Mouse (Mus musculus) neural tube, embryonic 11.5 days (tissue): ENCODE data around the gene Lrch1. TPM values are rescaled to one million over a fixed set of nuclear protein-coding genes. Genes with fewer than 3 reads are reported as not detected.

Experiments
- ATAC-seq: fragments of 200-750 bp; cut with Nextera tagmentation; 2 replicates; pipeline ENCODE4 v1.8.0; 2017; ENCODE audit warnings: moderate number of reproducible peaks, mild to moderate bottlenecking, moderate TSS enrichment, moderate library complexity; ENCODE audit not compliant: insufficient read depth, low FRiP score, low TSS enrichment
- DNase-seq: peaks from one replicate; pipeline ENCODE4 v3.0.0-alpha.2; 2015; ENCODE audit warnings: low spot score
- H3K27ac ChIP-seq: fragments of 300-500 bp; sonication (generic); 2 replicates; pipeline ENCODE4 v1.5.1; 2014; ENCODE audit warnings: low read depth, mild to moderate bottlenecking, low read length
- H3K27me3 ChIP-seq: fragments of 300-500 bp; sonication (generic); 2 replicates; pipeline ENCODE4 v1.6.1; 2014; ENCODE audit warnings: mild to moderate bottlenecking, low read length, mixed read lengths; ENCODE audit not compliant: control insufficient read depth, insufficient read depth
- H3K36me3 ChIP-seq: fragments of 300-500 bp; sonication (generic); 2 replicates; pipeline ENCODE4 v1.6.1; 2014; ENCODE audit warnings: mild to moderate bottlenecking, low read length, moderate library complexity, mixed read lengths; ENCODE audit not compliant: control insufficient read depth, insufficient read depth
- H3K4me1 ChIP-seq: fragments of 300-500 bp; sonication (generic); 2 replicates; pipeline ENCODE4 v1.6.1; 2014; ENCODE audit warnings: low read length, mixed read lengths; ENCODE audit not compliant: control insufficient read depth, insufficient read depth
- H3K4me2 ChIP-seq: fragments of 300-500 bp; sonication (generic); 2 replicates; pipeline ENCODE4 v1.6.1; 2014; ENCODE audit warnings: low read depth, mild to moderate bottlenecking, moderate library complexity
- H3K4me3 ChIP-seq: fragments of 300-500 bp; sonication (generic); 2 replicates; pipeline ENCODE4 v1.5.1; 2014; ENCODE audit warnings: low read depth, low read length
- H3K9ac ChIP-seq: fragments of 300-500 bp; sonication (generic); 2 replicates; pipeline ENCODE4 v1.6.1; 2014; ENCODE audit warnings: mild to moderate bottlenecking, low read length
- H3K9me3 ChIP-seq: fragments of 300-500 bp; sonication (generic); 2 replicates; pipeline ENCODE4 v1.6.1; 2016; ENCODE audit warnings: low read length; ENCODE audit not compliant: control insufficient read depth
- WGBS: fragments of 180-500 bp; shearing (Covaris S2); extraction: QIAGEN DNeasy Blood & Tissue Kit; methylation state at CpG from one replicate; pipeline ENCODE4 v1.1.7; 2014; 5-methylcytosine and 5-hydroxymethylcytosine counted together
- polyA plus RNA-seq: library from polyadenylated mRNA; unstranded; fragments of >200 nt; fragmentation: Nextera tagmentation; extraction: Ambion mirVana; gene quantifications from 2 replicates; pipeline ENCODE4 v1.2.1, GENCODE M21; 2014

Lrch1 gene
- polyA plus RNA-seq, 1 experiment from 2014 or later = 8.6 TPM

- Histone ChIP-seq H3K27me3 (no peaks in the 10 kb centered on the region), H3K4me2 (no peak overlapping the region), H3K36me3 (no peaks in the 10 kb centered on the region), H3K9ac (no peak overlapping the region), H3K27ac (no peak overlapping the region), H3K9me3 (no peaks in the 10 kb centered on the region), H3K4me1 (no peaks in the 10 kb centered on the region), H3K4me3 (no peak overlapping the region)
- 81% methylated on average over 7 of the region's 7 CpGs for WGBS
- DNase-seq (no peak), ATAC-seq (no peak)
Measured at GRCm38 (mm10) chr14:74838816-74839215, 108.9 kb downstream of the Lrch1 start.

DNA sequence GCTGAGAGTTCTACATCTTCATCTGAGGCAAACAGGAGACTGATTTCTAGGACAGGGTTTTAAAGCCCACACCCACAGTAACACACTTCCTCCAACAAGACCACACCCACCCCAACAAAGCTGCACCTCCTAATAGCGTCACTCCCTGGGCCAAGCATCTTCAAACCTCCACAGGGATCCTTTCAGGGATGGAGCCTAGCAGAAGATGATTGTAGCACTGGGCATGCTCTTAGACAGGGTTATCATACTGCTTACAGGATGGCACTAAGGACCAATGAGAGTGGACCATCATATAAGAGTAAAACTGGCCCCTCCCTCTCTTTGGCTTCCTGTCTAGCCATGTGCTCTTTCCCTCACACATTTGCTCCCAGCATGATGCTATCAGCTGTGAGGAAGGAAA lies 112.7 kb downstream of the Lrch1 start:
- ATAC-seq = no peak
- H3K4me2 ChIP-seq = no peak overlapping the region

DNA sequence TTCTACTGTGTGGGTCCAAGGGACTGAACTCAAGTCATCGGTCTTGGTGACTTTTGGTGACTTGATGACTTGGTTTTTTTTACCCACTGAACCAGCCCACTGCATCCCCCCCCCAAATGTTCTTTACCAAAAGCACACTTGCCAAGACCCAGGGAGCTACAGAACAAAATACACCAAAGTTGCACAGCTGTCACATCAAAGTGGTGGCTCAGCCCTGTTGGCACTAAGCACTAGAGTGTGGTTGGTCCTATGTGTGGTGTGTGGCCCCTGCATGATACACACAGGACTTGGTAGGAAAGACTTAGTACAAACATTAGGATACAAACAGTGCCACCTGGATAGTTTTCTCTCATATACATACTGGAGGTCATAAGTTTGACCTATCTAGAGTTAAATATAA lies 113.5 kb downstream of the Lrch1 start:
- Histone ChIP-seq H3K4me3 (no peak overlapping the region), H3K9me3 (no peaks in the 10 kb centered on the region), H3K27me3 (no peaks in the 10 kb centered on the region), H3K4me1 (no peaks in the 10 kb centered on the region), H3K36me3 (no peaks in the 10 kb centered on the region), H3K27ac (no peak overlapping the region), H3K9ac (no peak overlapping the region), H3K4me2 (no peak overlapping the region)
- 93% methylated on average over 1 of the region's 1 CpGs for WGBS
- DNase-seq (no peak), ATAC-seq (no peak)

More for the DNA sequence above, 112.7 kb downstream of the Lrch1 start:
- H3K9ac ChIP-seq = no peak overlapping the region
- H3K9me3 ChIP-seq = no peaks in the 10 kb centered on the region
- H3K4me3 ChIP-seq = no peak overlapping the region
- no peaks in the 10 kb centered on the region for H3K36me3 ChIP-seq
- 55% methylated on average over 1 of the region's 1 CpGs for WGBS
- DNase-seq = no peak
- H3K27me3 ChIP-seq = no peaks in the 10 kb centered on the region
- no peaks in the 10 kb centered on the region for H3K4me1 ChIP-seq
- no peak overlapping the region for H3K27ac ChIP-seq

DNA sequence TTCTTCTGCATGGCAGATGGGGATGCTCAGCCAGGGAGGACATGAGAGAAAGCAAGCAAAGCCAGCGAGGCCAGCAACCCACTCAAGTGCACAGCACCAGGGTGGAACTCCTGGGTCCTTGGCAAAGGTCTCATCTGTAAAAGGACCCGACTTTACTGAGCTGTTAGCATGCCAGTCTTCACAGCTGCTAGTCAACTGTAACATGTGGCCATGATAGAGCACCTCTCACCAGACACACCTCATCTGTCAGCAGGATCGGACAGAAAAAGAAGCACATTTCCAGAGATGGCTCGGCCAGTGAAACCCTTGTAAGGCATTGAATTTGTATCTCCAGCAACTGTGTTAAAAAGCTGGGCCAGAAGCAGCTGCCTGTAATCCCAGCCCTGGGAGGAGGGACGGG lies 116.0 kb downstream of the Lrch1 start:
- WGBS = 70% methylated on average over 5 of the region's 5 CpGs
- DNase-seq (no peak), ATAC-seq (no peak)
- H3K9me3 ChIP-seq = no peaks in the 10 kb centered on the region
- no peak overlapping the region for H3K9ac ChIP-seq
- H3K4me3 ChIP-seq = no peak overlapping the region
- no peak overlapping the region for H3K27ac ChIP-seq
- no peak overlapping the region for H3K4me2 ChIP-seq
- no peaks in the 10 kb centered on the region for H3K4me1 ChIP-seq
- H3K36me3 ChIP-seq = no peaks in the 10 kb centered on the region
- H3K27me3 ChIP-seq = no peaks in the 10 kb centered on the region

- no peak for ATAC-seq
- 65% methylated on average over 5 of the region's 5 CpGs for WGBS
- Histone ChIP-seq H3K9me3 (no peaks in the 10 kb centered on the region), H3K9ac (no peak overlapping the region), H3K36me3 (no peaks in the 10 kb centered on the region), H3K4me2 (no peak overlapping the region), H3K27me3 (no peaks in the 10 kb centered on the region), H3K27ac (no peak overlapping the region), H3K4me3 (no peak overlapping the region), H3K4me1 (no peaks in the 10 kb centered on the region)
- no peak for DNase-seq
Measured at GRCm38 (mm10) chr14:74831050-74831449, 116.6 kb downstream of the Lrch1 start.

DNA sequence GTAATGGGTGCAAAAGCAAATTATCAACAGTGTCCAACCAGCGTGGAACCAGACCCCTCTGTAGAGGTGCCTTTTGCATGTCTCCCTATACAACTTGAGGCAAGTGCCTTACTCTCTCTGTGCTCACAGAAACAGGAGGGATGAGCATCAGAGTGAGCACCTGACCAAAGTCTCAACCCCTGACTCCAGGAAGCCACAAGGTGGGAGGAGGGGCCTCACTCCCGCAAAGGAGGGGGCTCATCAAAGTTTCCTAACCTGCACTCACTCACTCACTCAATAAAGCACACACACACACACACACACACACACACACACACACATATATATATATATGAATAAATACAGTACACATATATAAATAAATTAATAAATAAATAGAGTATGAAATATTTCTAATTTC lies 117.1 kb downstream of the Lrch1 start:
- H3K4me3 ChIP-seq = no peak overlapping the region
- DNase-seq (no peak), ATAC-seq (no peak)
- no peak overlapping the region for H3K27ac ChIP-seq
- no peaks in the 10 kb centered on the region for H3K4me1 ChIP-seq
- 88% methylated on average over 2 of the region's 2 CpGs for WGBS
- H3K36me3 ChIP-seq = no peaks in the 10 kb centered on the region
- no peak overlapping the region for H3K4me2 ChIP-seq
- no peaks in the 10 kb centered on the region for H3K27me3 ChIP-seq
- no peak overlapping the region for H3K9ac ChIP-seq
- no peaks in the 10 kb centered on the region for H3K9me3 ChIP-seq

GRCm38 (mm10) chr14:74822757-74823680 lies 124.7 kb downstream of the Lrch1 start:
- no peaks in the 10 kb centered on the region for H3K9me3 ChIP-seq
- H3K27ac ChIP-seq = no peak overlapping the region
- H3K4me2 ChIP-seq = no peak overlapping the region
- no peaks in the 10 kb centered on the region for H3K36me3 ChIP-seq
- ATAC-seq (no peak), DNase-seq (no peak)
- no peak overlapping the region for H3K4me3 ChIP-seq
- no peaks in the 10 kb centered on the region for H3K27me3 ChIP-seq
- H3K4me1 ChIP-seq = no peaks in the 10 kb centered on the region
- WGBS = 85% methylated on average over 7 of the region's 7 CpGs
- H3K9ac ChIP-seq = no peak overlapping the region

GRCm38 (mm10) chr14:74822048-74822447 lies 125.6 kb downstream of the Lrch1 start:
- Histone ChIP-seq H3K4me1 (no peaks in the 10 kb centered on the region), H3K9ac (no peak overlapping the region), H3K36me3 (no peaks in the 10 kb centered on the region), H3K9me3 (no peaks in the 10 kb centered on the region), H3K27me3 (no peaks in the 10 kb centered on the region), H3K27ac (no peak overlapping the region), H3K4me3 (no peak overlapping the region), H3K4me2 (no peak overlapping the region)
- ATAC-seq (no peak), DNase-seq (no peak)
- WGBS = 48% methylated on average over 2 of the region's 2 CpGs

DNA sequence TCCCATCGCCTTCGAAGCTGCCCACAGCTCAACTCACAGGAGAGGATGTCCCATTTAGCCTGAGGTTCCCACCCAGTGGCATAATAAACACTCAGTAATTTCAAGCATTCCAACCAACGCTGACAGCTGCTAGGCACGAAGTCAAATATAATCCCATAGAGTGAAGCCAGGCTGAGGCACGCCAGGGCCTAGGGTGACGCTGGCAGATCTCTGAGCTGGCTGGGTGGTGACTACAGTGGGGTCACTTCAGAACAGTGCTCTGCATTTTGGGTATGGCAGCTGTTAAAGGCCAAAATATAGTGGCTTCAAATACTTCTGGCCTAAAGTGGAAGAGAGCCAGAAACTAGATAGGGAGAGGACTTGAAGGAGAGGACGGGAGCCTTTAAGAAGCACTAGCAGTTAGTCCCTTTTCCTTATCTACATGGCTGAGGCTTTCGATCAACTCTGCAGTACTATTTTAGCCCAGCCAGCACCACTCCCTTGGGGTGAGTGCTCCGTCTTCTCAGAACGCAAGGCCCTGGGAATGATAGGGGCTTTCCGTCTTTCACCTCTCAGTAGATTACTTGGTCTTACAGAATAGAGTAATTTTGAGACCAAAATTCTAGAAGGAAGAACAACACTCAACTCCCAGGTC lies 127.4 kb downstream of the Lrch1 start:
- Histone ChIP-seq H3K36me3 (no peaks in the 10 kb centered on the region), H3K9ac (no peak overlapping the region), H3K4me2 (no peak overlapping the region), H3K27me3 (no peaks in the 10 kb centered on the region), H3K4me1 (no peaks in the 10 kb centered on the region), H3K27ac (no peak overlapping the region), H3K4me3 (no peak overlapping the region), H3K9me3 (no peaks in the 10 kb centered on the region)
- WGBS = 90% methylated on average over 11 of the region's 11 CpGs
- DNase-seq (no peak), ATAC-seq (no peak)
